Mouse (Mus musculus) CH12.LX (cell line): ENCODE measurements around the gene Il1rl2. TPM values are rescaled to one million over a fixed set of nuclear protein-coding genes. Genes with fewer than 3 reads are reported as not detected.

Experiments
- DNase-seq: peaks from one replicate; pipeline ENCODE4 v3.0.0-alpha.2; 2013; ENCODE audit errors: extremely low read depth
- H3K27ac ChIP-seq: 2 replicates; pipeline ENCODE4 v1.5.1; 2012; ENCODE audit warnings: low read depth, mild to moderate bottlenecking, control low read depth, moderate library complexity; ENCODE audit not compliant: insufficient read depth
- H3K27me3 ChIP-seq: replicated peaks from 2 replicates; pipeline ENCODE3; 2012; ENCODE audit warnings: inconsistent platforms
- H3K36me3 ChIP-seq, 2 experiments: replicated peaks in 1 of 2; 2 replicates each; pipeline versions ENCODE3 to v1.6.1; 2012; ENCODE audit warnings: inconsistent platforms in 1 of 2, low read length in 1 of 2, mild to moderate bottlenecking in 1 of 2, mixed read lengths in 1 of 2, moderate library complexity in 1 of 2; ENCODE audit not compliant: control insufficient read depth in 1 of 2, insufficient read depth in 1 of 2
- H3K4me1 ChIP-seq, 2 experiments: 2 replicates each; pipeline ENCODE4 v1.6.1; 2012; ENCODE audit warnings: inconsistent platforms in 1 of 2, moderate library complexity in 1 of 2; ENCODE audit not compliant: insufficient read depth in 2 of 2, control insufficient read depth in 1 of 2
- H3K4me2 ChIP-seq: 2 replicates; pipeline ENCODE4 v1.6.1; 2012; ENCODE audit warnings: low read depth, mild to moderate bottlenecking, control low read depth; ENCODE audit not compliant: poor library complexity, insufficient read depth, severe bottlenecking
- H3K4me3 ChIP-seq, 3 experiments: fragments of 150-350 bp in 1 of 3; sonication (generic) in 1 of 3; replicated peaks in 1 of 3; 2 replicates each; pipeline versions ENCODE3 to v1.5.1; 2011 to 2012; ENCODE audit warnings: low read depth in 2 of 3, low read length in 2 of 3, mild to moderate bottlenecking in 2 of 3, moderate library complexity in 2 of 3, control low read depth in 1 of 3, improper control_type of control experiment in 1 of 3, inconsistent platforms in 1 of 3, mixed read lengths in 1 of 3; ENCODE audit not compliant: poor library complexity in 1 of 3
- H3K79me2 ChIP-seq: replicated peaks from 2 replicates; pipeline ENCODE4 v1.6.1; 2012; ENCODE audit warnings: mild to moderate bottlenecking, moderate library complexity; ENCODE audit not compliant: control insufficient read depth, poor library complexity, insufficient read depth, severe bottlenecking; ENCODE audit errors: extremely low read depth
- H3K9ac ChIP-seq: 2 replicates; pipeline ENCODE4 v1.6.1; 2012; ENCODE audit warnings: low read depth, mild to moderate bottlenecking, control low read depth, moderate library complexity; ENCODE audit not compliant: insufficient read depth
- H3K9me3 ChIP-seq: replicated peaks from 2 replicates; pipeline ENCODE3; 2012; ENCODE audit warnings: low read length, inconsistent platforms, mixed read lengths
- CHD2 ChIP-seq: IDR thresholded peaks from 2 replicates; pipeline ENCODE4 v1.6.1; 2011; ENCODE audit warnings: low read length, improper control_type of control experiment
- CTCF ChIP-seq, 2 experiments: IDR thresholded peaks in 1 of 2; conservative IDR thresholded peaks in 1 of 2; 2 replicates each; pipeline ENCODE4 v1.5.1; 2011 to 2012; ENCODE audit warnings: low read depth in 2 of 2, low read length in 2 of 2, improper control_type of control experiment in 1 of 2, inconsistent platforms in 1 of 2, mild to moderate bottlenecking in 1 of 2, moderate library complexity in 1 of 2
- E2F4 ChIP-seq: IDR thresholded peaks from 2 replicates; pipeline ENCODE4 v1.6.1; 2011; ENCODE audit warnings: low read depth, low read length, improper control_type of control experiment; ENCODE audit not compliant: insufficient replicate concordance
- IRF4 ChIP-seq: IDR thresholded peaks from 2 replicates; pipeline ENCODE4 v1.6.1; 2014; ENCODE audit warnings: low read depth, mild to moderate bottlenecking, inconsistent platforms, low read length, improper control_type of control experiment
- JUN ChIP-seq: IDR thresholded peaks from 2 replicates; pipeline ENCODE4 v1.6.1; 2011; ENCODE audit warnings: low read depth, mild to moderate bottlenecking, low read length, improper control_type of control experiment, moderate library complexity; ENCODE audit not compliant: insufficient read depth
- JUND ChIP-seq: conservative IDR thresholded peaks from 2 replicates; pipeline ENCODE4 v1.6.1; 2011; ENCODE audit warnings: low read depth, low read length, improper control_type of control experiment
- MAX ChIP-seq: IDR thresholded peaks from 2 replicates; pipeline ENCODE4 v1.6.1; 2011; ENCODE audit warnings: low read length, improper control_type of control experiment
- MAZ ChIP-seq: IDR thresholded peaks from 2 replicates; pipeline ENCODE4 v1.6.1; 2012; ENCODE audit warnings: low read depth, mild to moderate bottlenecking, inconsistent platforms, low read length, improper control_type of control experiment, moderate library complexity
- MXI1 ChIP-seq: IDR thresholded peaks from 2 replicates; pipeline ENCODE4 v1.6.1; 2011; ENCODE audit warnings: mild to moderate bottlenecking, low read depth, low read length, improper control_type of control experiment
- MYC ChIP-seq: IDR thresholded peaks from 2 replicates; pipeline ENCODE4 v1.6.1; 2011; ENCODE audit warnings: low read depth, mild to moderate bottlenecking, improper control_type of control experiment, low read length
- NRF1 ChIP-seq: IDR thresholded peaks from 2 replicates; pipeline ENCODE4 v1.6.1; 2014; ENCODE audit warnings: low read depth, mild to moderate bottlenecking, inconsistent platforms, low read length, improper control_type of control experiment, moderate library complexity
- PAX5 ChIP-seq: IDR thresholded peaks from 2 replicates; pipeline ENCODE4 v1.6.1; 2012; ENCODE audit warnings: low read length, inconsistent platforms, mixed read lengths
- POLR2A ChIP-seq: IDR thresholded peaks from 2 replicates; pipeline ENCODE4 v1.6.1; 2011; ENCODE audit warnings: low read depth, mild to moderate bottlenecking, improper control_type of control experiment, low read length
- POLR2AphosphoS2 ChIP-seq: IDR thresholded peaks from 2 replicates; pipeline ENCODE4 v1.6.1; 2011; ENCODE audit warnings: low read depth, low read length, improper control_type of control experiment
- RAD21 ChIP-seq: IDR thresholded peaks from 2 replicates; pipeline ENCODE4 v1.6.1; 2011; ENCODE audit warnings: low read depth, mild to moderate bottlenecking, low read length, improper control_type of control experiment, moderate library complexity
- SMC3 ChIP-seq: IDR thresholded peaks from 2 replicates; pipeline ENCODE4 v1.6.1; 2011; ENCODE audit warnings: low read depth, low read length, improper control_type of control experiment
- TBP ChIP-seq: conservative IDR thresholded peaks from 2 replicates; pipeline ENCODE4 v1.6.1; 2011; ENCODE audit warnings: low read depth, low read length, improper control_type of control experiment
- TCF12 ChIP-seq: IDR thresholded peaks from 2 replicates; pipeline ENCODE4 v1.6.1; 2014; ENCODE audit warnings: low read depth, mild to moderate bottlenecking, inconsistent platforms, low read length, improper control_type of control experiment
- USF2 ChIP-seq: conservative IDR thresholded peaks from 2 replicates; pipeline ENCODE4 v1.6.1; 2011; ENCODE audit warnings: low read depth, low read length, improper control_type of control experiment
- ZKSCAN1 ChIP-seq: IDR thresholded peaks from 2 replicates; pipeline ENCODE4 v1.6.1; 2012; ENCODE audit warnings: low read depth, inconsistent platforms, low read length, improper control_type of control experiment, borderline replicate concordance
- ZMIZ1 ChIP-seq: IDR thresholded peaks from 2 replicates; pipeline ENCODE4 v1.6.1; 2012; ENCODE audit warnings: low read depth, mild to moderate bottlenecking, inconsistent platforms, low read length, improper control_type of control experiment
- ZNF384 ChIP-seq: IDR thresholded peaks from 2 replicates; pipeline ENCODE4 v1.6.1; 2012; ENCODE audit warnings: low read depth, low read length, improper control_type of control experiment, inconsistent platforms
- dilution Hi-C: fragments of 300-500 bp; cut with MboI; formaldehyde crosslinking; loops from 2 replicates; pipeline ENCODE4 v1.14.3; 2020; ENCODE audit warnings: low sequenced_read_pairs; ENCODE audit not compliant: extremely low pct_unique_long_range_greater_than_20kb, extremely low pct_ligation_motif_present
- in situ Hi-C: fragments of 300-500 bp; cut with MboI; formaldehyde crosslinking; loops from 3 replicates; pipeline ENCODE4 v1.14.3; 2019; ENCODE audit warnings: low sequenced_read_pairs, low pct_ligation_motif_present, low pct_unique_long_range_greater_than_20kb, mixed read lengths
- polyA plus RNA-seq: library from polyadenylated mRNA; unstranded; fragments of >175 nt; gene quantifications from 2 replicates; pipeline ENCODE4 v1.2.1, GENCODE M21; 2012; ENCODE audit warnings: low read depth; ENCODE audit not compliant: insufficient read length
- total RNA-seq, 2 experiments: library from RNA; depleted of rRNA; stranded (reverse); fragments of 300-350 nt in 1 of 2; fragments of >200 nt in 1 of 2; gene quantifications; 2 replicates each; pipeline ENCODE4 v1.2.3; 2012 to 2014

Gene Il1rl2
- total and polyA plus RNA-seq, 3 experiments = not detected

- in situ Hi-C loops (no loop called here), dilution Hi-C loops (no loop called here)
- H3K4me3 ChIP-seq = no peak overlapping the region
- H3K79me2 ChIP-seq = no peaks in the 10 kb centered on the region
- H3K9me3 ChIP-seq = no peaks in the 10 kb centered on the region
- H3K27me3 ChIP-seq = no peaks in the 10 kb centered on the region
- peaks cover 3 to 41% of the 10 kb centered on the region in 2 experiments; a peak in 3 of 4 replicates for H3K4me1 ChIP-seq
- no peak for TF ChIP-seq E2F4
- TF ChIP-seq MYC = no peak
- no peak for TF ChIP-seq ZKSCAN1
- TF ChIP-seq IRF4 = no peak
- no peak for TF ChIP-seq PAX5
- peak; percentile 18 for DNase-seq
- no peak overlapping the region for H3K4me2 ChIP-seq
- no peaks in the 10 kb centered on the region for H3K36me3 ChIP-seq
- H3K9ac ChIP-seq = no peak overlapping the region
- no peak overlapping the region for H3K27ac ChIP-seq
Measured at GRCm38 (mm10) chr1:40355904-40356521, 31.6 kb downstream of the Il1rl2 start.

- in situ Hi-C loops = no loop called here
- H3K4me2 ChIP-seq = no peak overlapping the region
- no peaks in the 10 kb centered on the region for H3K79me2 ChIP-seq
- no peak for TF ChIP-seq CHD2
- TF ChIP-seq ZNF384 = no peak
- TF ChIP-seq IRF4 = no peak
- TF ChIP-seq MXI1 = no peak
- no peak for TF ChIP-seq ZMIZ1
- TF ChIP-seq MAX = no peak
- no peak for TF ChIP-seq POLR2AphosphoS2
- TF ChIP-seq SMC3 = no peak
- no peak for TF ChIP-seq TBP
- TF ChIP-seq RAD21 = no peak
- TF ChIP-seq, all 38 proteins: peak for 0
- Histone ChIP-seq H3K9ac (no peak overlapping the region), H3K4me3 (no peak overlapping the region), H3K27me3 (no peaks in the 10 kb centered on the region), H3K27ac (no peak overlapping the region), H3K9me3 (no peaks in the 10 kb centered on the region), H3K36me3 (no peaks in the 10 kb centered on the region), H3K4me1 (peaks cover 3 to 32% of the 10 kb centered on the region in 2 experiments; a peak in 3 of 4 replicates)
- dilution Hi-C loops = no loop called here
- DNase-seq = no peak
Measured at GRCm38 (mm10) chr1:40357921-40358320, 33.5 kb downstream of the Il1rl2 start.

GRCm38 (mm10) chr1:40358351-40358750 lies 33.9 kb downstream of the Il1rl2 start:
- Histone ChIP-seq H3K4me1 (peaks cover 3 to 29% of the 10 kb centered on the region in 2 experiments; a peak in 3 of 4 replicates), H3K27me3 (no peaks in the 10 kb centered on the region), H3K27ac (no peak overlapping the region), H3K79me2 (no peaks in the 10 kb centered on the region), H3K9ac (no peak overlapping the region), H3K9me3 (no peaks in the 10 kb centered on the region), H3K36me3 (no peaks in the 10 kb centered on the region), H3K4me3 (no peak overlapping the region), H3K4me2 (no peak overlapping the region)
- no peak for DNase-seq
- in situ Hi-C loops (no loop called here), dilution Hi-C loops (no loop called here)
- TF ChIP-seq NRF1 (no peak), TCF12 (no peak), JUN (no peak), RAD21 (no peak), ZKSCAN1 (no peak), CHD2 (no peak), MYC (no peak), USF2 (no peak), MAX (no peak), JUND (no peak), CTCF (conservative IDR thresholded peaks at IDR 0.05 in 1 of 2, IDR thresholded peaks at IDR 0.05 in 1 of 2; ENCODE audit: low read depth in 2 of 2, low read length in 2 of 2) (no peak), POLR2A (no peak), PAX5 (no peak), TBP (no peak), MAZ (no peak)
